Mouse (Mus musculus) bone marrow macrophage, adult 2 months (primary cell): ENCODE results near the gene Rab15.

ENCODE experiments used
- CTCF ChIP-seq: IDR thresholded peaks from 2 replicates; pipeline ENCODE4 v1.5.1; 2012; ENCODE audit warnings: low read depth, mild to moderate bottlenecking, low read length, moderate library complexity
- POLR2A ChIP-seq: IDR thresholded peaks from 2 replicates; pipeline ENCODE4 v1.6.1; 2012; ENCODE audit warnings: mild to moderate bottlenecking, low read depth, low read length, borderline replicate concordance

- TF ChIP-seq CTCF (no peak), POLR2A (no peak)
These were observed 24.5 kb downstream of the Rab15 start for GRCm38 (mm10) chr12:76798008-76798720.
